In the genomic region with DNA sequence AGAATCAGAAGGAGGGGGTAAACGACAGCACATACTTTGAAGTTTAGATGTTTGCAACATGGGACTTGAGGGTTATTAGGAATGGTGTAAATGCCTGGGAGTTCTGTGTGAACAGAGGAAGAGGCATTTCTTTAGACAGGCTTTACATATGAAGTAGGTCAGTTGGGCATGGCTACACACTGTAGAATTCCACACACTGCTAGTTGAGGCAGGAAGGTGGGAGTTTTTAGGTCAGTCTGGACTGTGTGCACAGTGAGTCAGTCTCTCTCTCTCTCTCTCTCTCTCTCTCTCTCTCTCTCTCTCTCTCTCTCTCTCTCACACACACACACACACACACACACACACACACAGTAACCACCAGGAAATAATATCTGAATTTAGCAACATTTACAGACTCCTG, we compare ENCODE assay signal across 25 mouse cellular contexts. TPM values are rescaled to one million over a fixed set of nuclear protein-coding genes. Genes with fewer than 3 reads are reported as not detected.
"Had no signal": no experiment of that assay in that cellular context is flagged by ENCODE, and none has a peak within 500 bp of the region (broad histone marks: within the 10 kb centered on the region; RNA-seq: fewer than 3 reads in every experiment).

No protein-coding gene starts in this region.

- H3K36me3 ChIP-seq: heart, embryonic 13.5 days; heart, embryonic 15.5 days; hindbrain, embryonic 10.5 days; hindbrain, embryonic 12.5 days; intestine, embryonic 15.5 days had no signal

- H3K4me1 ChIP-seq: hindbrain, embryonic 10.5 days; hindbrain, embryonic 12.5 days; intestine, embryonic 15.5 days; liver, embryonic 12.5 days had no signal

- H3K4me3 ChIP-seq: heart, adult 2 months; heart, embryonic 13.5 days; heart, embryonic 15.5 days; hindbrain, embryonic 10.5 days; hindbrain, embryonic 12.5 days; intestine, embryonic 15.5 days; layer of hippocampus, adult 2 months; left cerebral cortex, adult 2 months; liver, embryonic 12.5 days had no signal

- H3K27me3 ChIP-seq: heart, embryonic 13.5 days; heart, embryonic 15.5 days; hindbrain, embryonic 12.5 days; intestine, embryonic 15.5 days; liver, embryonic 12.5 days had no signal

- DNase-seq: forebrain, postnatal 0 days; gastrocnemius, postnatal 14 days; gastrocnemius, postnatal 36 days; kidney, adult 18-20 months; kidney, adult 8-10 months; kidney, postnatal 25 days had no signal

- H3K9me3 ChIP-seq: heart, embryonic 13.5 days; heart, embryonic 15.5 days; hindbrain, embryonic 10.5 days; hindbrain, embryonic 12.5 days; intestine, embryonic 15.5 days; liver, embryonic 12.5 days had no signal

- H3K27ac ChIP-seq: heart, adult 2 months; heart, embryonic 13.5 days; heart, embryonic 15.5 days; hindbrain, embryonic 10.5 days; hindbrain, embryonic 12.5 days; hindbrain, embryonic 14.5 days; intestine, embryonic 15.5 days; layer of hippocampus, adult 2 months; left cerebral cortex, adult 2 months; liver, embryonic 12.5 days; liver, embryonic 14.5 days had no signal

- H3K9ac ChIP-seq: forebrain, postnatal 0 days; heart, embryonic 13.5 days; heart, embryonic 15.5 days; hindbrain, embryonic 12.5 days; hindbrain, embryonic 14.5 days; intestine, embryonic 15.5 days; liver, embryonic 12.5 days; liver, embryonic 14.5 days had no signal

- ATAC-seq: forebrain, postnatal 0 days; hindbrain, embryonic 16.5 days; inflammation-experienced regulatory T-cells, adult 6 months; intestine, embryonic 15.5 days; intestine, postnatal 0 days; liver, embryonic 12.5 days had no signal

- H3K4me2 ChIP-seq: heart, embryonic 11.5 days; heart, embryonic 13.5 days; heart, embryonic 15.5 days; hindbrain, embryonic 12.5 days; hindbrain, embryonic 14.5 days; intestine, embryonic 15.5 days; liver, embryonic 12.5 days had no signal

RNA-seq across cellular contexts. Expression of gene Pzp, which starts 31.2 kb away (rescaled TPM):
- total RNA-seq: forebrain, postnatal 0 days; gastrocnemius, postnatal 14 days; layer of hippocampus, adult 2 months; layer of hippocampus, postnatal 10 days; layer of hippocampus, postnatal 25 days; left cerebral cortex, adult 2 months; left cerebral cortex, postnatal 36 days had no signal
- polyA plus RNA-seq: forebrain, postnatal 0 days; frontal cortex, adult 2 months; hindbrain, embryonic 10.5 days; hindbrain, embryonic 12.5 days; inflammation-experienced regulatory T-cells, adult 6 months had no signal
